Mouse (Mus musculus) A20 (cell line): ENCODE data around the gene Npc2.

Experiments
- DNase-seq: peaks from one replicate; pipeline ENCODE4 v3.0.0-alpha.2; 2011; ENCODE audit warnings: low read depth, low spot score

Npc2 gene

GRCm38 (mm10) chr12:84728421-84728820 is 44.5 kb downstream of the Npc2 start:
- DNase-seq = no peak

GRCm38 (mm10) chr12:84727434-84727833 is 45.5 kb downstream of the Npc2 start:
- no peak for DNase-seq

- DNase-seq = no peak
Observed at GRCm38 (mm10) chr12:84726986-84727385, 46.0 kb downstream of the Npc2 start.

- no peak for DNase-seq
Observed at GRCm38 (mm10) chr12:84726391-84726790, 46.6 kb downstream of the Npc2 start.

DNA sequence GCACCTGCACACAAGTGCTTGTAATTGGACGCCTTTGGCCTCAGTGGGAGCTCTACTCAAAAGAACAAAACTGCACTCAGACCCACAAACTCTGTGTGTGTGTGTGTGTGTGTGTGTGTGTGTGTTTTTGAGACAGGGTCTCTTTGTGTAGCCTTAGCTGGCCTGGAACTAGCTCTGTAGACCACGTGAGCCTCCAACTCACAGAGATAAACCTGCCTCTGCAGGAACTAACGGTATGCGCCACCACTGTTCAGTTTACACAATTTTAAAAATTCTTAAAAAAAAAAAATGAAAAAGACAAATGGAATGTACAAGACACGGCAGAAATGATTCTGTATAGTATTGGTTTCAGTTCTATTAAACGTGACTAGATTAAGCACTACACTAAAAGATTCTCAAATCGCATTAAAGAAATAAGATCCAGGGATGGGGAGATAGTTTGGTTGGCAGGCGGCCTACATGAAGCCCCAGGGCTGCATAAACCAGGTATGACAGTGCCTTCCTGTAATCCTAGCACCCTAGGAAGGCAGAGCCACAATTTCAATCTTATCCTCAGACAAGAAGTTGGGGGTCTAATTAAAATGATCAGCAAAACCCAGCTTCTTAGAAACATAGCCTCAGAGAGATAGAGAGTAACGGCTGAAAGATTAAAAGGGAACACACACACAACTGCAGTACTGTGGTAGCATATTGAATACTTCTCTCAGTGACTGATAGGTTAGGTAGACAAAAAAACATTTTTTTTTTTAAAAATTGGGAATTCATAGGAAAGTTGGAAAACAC is 54.3 kb downstream of the Npc2 start:
- no peak for DNase-seq

DNA sequence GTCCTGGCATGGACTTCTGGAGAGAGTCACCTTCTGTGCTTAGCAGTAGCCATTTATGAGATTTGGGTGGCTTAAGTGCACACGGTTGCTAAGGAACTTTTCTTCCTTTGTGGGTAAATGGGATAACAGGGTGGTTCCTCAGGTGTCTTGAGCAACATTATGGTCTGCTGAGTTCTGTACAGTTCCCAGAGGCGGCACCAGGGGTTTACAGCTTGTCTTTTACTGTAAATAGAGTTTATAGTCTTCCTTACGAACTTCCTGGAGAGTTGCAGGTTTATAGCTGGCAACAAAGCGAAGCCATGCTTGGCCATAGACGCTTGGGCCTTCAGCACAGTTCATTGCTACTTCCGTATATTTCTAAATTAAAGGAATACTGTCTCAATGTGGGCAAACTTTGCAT is 58.4 kb downstream of the Npc2 start:
- no peak for DNase-seq

DNA sequence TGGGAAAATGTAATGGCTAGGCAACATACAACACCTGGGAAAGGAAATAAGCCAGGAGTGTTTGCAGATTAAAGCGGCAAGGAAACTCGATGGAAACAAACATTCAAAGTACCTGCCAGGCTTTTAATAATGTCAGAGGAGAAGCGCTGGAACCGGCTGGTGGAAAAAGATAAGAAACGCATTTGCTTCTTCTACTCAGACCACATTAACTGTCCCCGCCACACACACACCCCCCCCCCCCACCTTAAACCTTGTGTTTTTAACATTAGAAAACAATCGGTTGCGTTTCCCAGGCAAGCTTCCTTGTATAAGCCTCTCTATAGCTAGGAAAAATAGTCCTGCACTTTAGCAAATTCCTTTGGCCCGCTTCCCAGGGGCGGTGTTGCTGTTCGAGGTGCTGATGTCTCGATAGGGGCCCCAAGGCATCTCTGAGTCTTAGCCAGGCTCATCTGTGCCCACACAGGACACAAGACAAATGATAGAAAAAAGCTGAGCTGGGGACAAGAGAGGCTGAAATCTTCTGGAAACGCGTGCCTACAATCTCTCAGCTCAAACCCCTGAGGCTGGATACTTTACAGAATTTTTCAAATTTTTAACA is 63.0 kb downstream of the Npc2 start:
- no peak for DNase-seq

GRCm38 (mm10) chr12:84707804-84708203 is 65.1 kb downstream of the Npc2 start:
- DNase-seq = no peak

- DNase-seq = no peak
Observed at GRCm38 (mm10) chr12:84706886-84707285, 66.1 kb downstream of the Npc2 start.
